Mouse (Mus musculus): ENCODE results near the gene Cep85l. TPM values are rescaled to one million over a fixed set of nuclear protein-coding genes. Genes with fewer than 3 reads are reported as not detected.

Gene Cep85l
- polyA plus RNA-seq, 1 experiment from 2014 or later = 11.6 TPM

DNA sequence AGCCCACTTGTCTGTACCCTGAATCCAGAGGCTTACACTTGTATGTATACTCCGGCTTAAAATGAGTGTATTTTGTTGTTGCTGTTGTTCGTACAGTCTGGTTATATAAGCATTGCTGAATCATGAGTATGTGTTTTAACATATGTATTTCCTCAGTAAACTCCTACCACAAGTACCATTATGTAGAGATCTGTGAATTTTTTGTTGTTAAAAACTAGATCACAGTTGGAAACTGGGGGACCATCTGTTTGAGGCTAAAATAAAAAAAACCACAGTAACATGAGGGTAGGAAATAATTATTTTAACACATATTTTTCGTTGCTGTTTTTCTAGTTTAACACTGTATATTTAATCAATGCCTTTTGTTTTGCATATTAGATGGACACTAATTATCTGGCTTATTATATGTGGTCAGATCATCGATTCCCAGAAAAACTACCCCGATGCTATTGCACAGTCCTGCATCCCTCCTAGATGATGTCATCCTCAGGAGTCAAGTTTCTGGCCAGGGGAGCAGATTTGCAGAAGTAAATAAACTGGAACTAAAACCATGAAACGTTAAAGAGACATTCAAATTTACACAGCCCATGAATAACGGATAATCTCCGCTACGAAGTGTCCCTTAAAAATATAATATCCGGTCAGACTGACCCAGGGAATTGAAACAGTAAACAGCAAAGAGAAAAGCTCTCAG is 18.2 kb upstream of the Cep85l start:
- Histone ChIP-seq H3K9ac (peak overlapping the region; percentile 17), H3K36me3 (ENCODE audit: insufficient read depth) (no peaks in the 10 kb centered on the region), H3K4me3 (ENCODE audit: low read depth, low read length) (peak overlapping the region; percentile 18), H3K27me3 (ENCODE audit: insufficient read depth, low read length) (no peaks in the 10 kb centered on the region), H3K27ac (ENCODE audit: low read depth) (peak overlapping the region; percentile 83), H3K9me3 (ENCODE audit: low read depth, low read length) (no peaks in the 10 kb centered on the region), H3K4me1 (ENCODE audit: insufficient read depth) (no peaks in the 10 kb centered on the region), H3K4me2 (peak overlapping the region; percentile 47)
- TF ChIP-seq CTCF (IDR thresholded peaks at IDR 0.05; ENCODE audit: low read depth) = no peak
- 37% methylated on average over 10 of the region's 10 CpGs for WGBS
- ATAC-seq (ENCODE audit: insufficient read depth) (peak; percentile 72), DNase-seq (peak; percentile 3)

DNA sequence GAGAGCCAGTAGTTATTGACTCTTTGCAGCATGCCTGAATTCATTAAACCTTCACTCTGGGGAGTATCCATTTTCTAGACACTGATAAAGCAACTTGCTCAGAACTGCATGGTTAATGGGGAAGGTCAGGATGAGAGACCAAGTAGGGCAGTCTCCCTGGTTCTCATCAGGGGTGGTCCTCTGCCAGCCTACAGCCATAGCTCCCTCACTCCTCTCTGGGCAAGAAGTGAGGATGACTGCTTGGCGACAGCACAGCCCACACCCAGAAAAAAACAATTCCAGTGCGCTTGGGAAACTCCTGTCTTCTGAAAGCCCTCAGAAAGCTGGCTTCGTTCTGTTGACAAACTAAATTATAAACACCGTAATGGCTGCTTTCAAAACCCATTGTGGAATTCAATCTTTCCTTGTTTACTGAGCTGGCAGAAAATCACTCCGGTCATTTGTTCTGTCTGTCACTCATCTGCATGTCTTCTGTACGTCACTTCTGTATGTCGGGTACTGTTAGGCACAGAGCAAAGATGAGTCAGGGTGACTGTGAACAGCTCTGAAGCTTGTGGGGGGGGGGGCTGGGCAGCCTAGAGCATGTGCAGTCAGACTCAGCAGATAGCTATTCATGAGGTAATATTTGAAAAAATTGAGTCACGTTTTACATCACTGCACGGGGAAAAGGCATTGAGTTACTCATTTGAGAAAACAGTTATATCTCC is 15.3 kb upstream of the Cep85l start:
- Histone ChIP-seq H3K9me3 (ENCODE audit: low read depth, low read length) (no peaks in the 10 kb centered on the region), H3K4me1 (ENCODE audit: insufficient read depth) (no peaks in the 10 kb centered on the region), H3K27me3 (ENCODE audit: insufficient read depth, low read length) (no peaks in the 10 kb centered on the region), H3K36me3 (ENCODE audit: insufficient read depth) (no peaks in the 10 kb centered on the region), H3K4me3 (ENCODE audit: low read depth, low read length) (no peak overlapping the region), H3K4me2 (no peak overlapping the region), H3K27ac (ENCODE audit: low read depth) (no peak overlapping the region), H3K9ac (no peak overlapping the region)
- WGBS = 52% methylated on average over 9 of the region's 9 CpGs
- TF ChIP-seq CTCF (IDR thresholded peaks at IDR 0.05; ENCODE audit: low read depth) = no peak
- peak; percentile 43 for DNase-seq
- no peak for ATAC-seq (ENCODE audit: insufficient read depth)

- Histone ChIP-seq H3K9ac (no peak overlapping the region), H3K9me3 (ENCODE audit: low read depth, low read length) (no peaks in the 10 kb centered on the region), H3K27ac (ENCODE audit: low read depth) (no peak overlapping the region), H3K4me2 (no peak overlapping the region), H3K4me1 (ENCODE audit: insufficient read depth) (no peaks in the 10 kb centered on the region), H3K4me3 (ENCODE audit: low read depth, low read length) (no peak overlapping the region), H3K36me3 (ENCODE audit: insufficient read depth) (no peaks in the 10 kb centered on the region), H3K27me3 (ENCODE audit: insufficient read depth, low read length) (no peaks in the 10 kb centered on the region)
- DNase-seq = peak; percentile 23
- no peak for TF ChIP-seq CTCF (IDR thresholded peaks at IDR 0.05; ENCODE audit: low read depth)
- 59% methylated on average over 6 of the region's 6 CpGs for WGBS
- no peak for ATAC-seq (ENCODE audit: insufficient read depth)
Observed at GRCm38 (mm10) chr10:53388227-53388920, 8.6 kb upstream of the Cep85l start.

- Histone ChIP-seq H3K36me3 (ENCODE audit: insufficient read depth) (no peaks in the 10 kb centered on the region), H3K9me3 (ENCODE audit: low read depth, low read length) (no peaks in the 10 kb centered on the region), H3K4me3 (ENCODE audit: low read depth, low read length) (no peak overlapping the region), H3K27ac (ENCODE audit: low read depth) (no peak overlapping the region), H3K4me1 (ENCODE audit: insufficient read depth) (no peaks in the 10 kb centered on the region), H3K4me2 (no peak overlapping the region), H3K9ac (no peak overlapping the region), H3K27me3 (ENCODE audit: insufficient read depth, low read length) (no peaks in the 10 kb centered on the region)
- no peak for DNase-seq
- WGBS = 70% methylated on average over 5 of the region's 5 CpGs
- TF ChIP-seq CTCF (IDR thresholded peaks at IDR 0.05; ENCODE audit: low read depth) = no peak
- ATAC-seq (ENCODE audit: insufficient read depth) = no peak
Observed at GRCm38 (mm10) chr10:53385438-53385837, 5.7 kb upstream of the Cep85l start.

DNA sequence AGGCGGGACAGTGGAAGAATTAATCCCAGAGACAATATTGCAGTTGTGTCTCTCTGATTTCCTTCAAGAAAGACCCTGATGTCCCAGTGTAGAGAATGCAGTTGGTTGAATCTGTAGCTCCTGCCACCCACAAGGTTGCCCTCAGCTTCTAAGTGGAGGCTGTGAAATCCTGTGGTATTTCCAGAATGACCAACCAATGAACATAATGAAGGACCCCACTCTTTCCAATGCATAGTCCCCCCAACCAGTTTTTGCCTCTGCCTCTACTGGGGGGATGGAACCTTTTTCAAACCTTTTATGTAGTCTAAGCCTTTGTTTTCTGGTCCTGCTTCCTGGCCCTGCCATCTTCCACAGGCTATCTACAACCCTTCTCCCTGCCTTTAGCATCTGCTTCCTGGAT is 5.1 kb upstream of the Cep85l start:
- H3K27me3 ChIP-seq (ENCODE audit: insufficient read depth, low read length) = no peaks in the 10 kb centered on the region
- TF ChIP-seq CTCF (IDR thresholded peaks at IDR 0.05; ENCODE audit: low read depth) = no peak
- H3K4me3 ChIP-seq (ENCODE audit: low read depth, low read length) = no peak overlapping the region
- no peaks in the 10 kb centered on the region for H3K36me3 ChIP-seq (ENCODE audit: insufficient read depth)
- H3K4me1 ChIP-seq (ENCODE audit: insufficient read depth) = 0 out of 2 replicates have a peak, but pooled peaks cover 3% of the 10 kb centered on the region
- WGBS = 79% methylated on average over 1 of the region's 1 CpGs
- ATAC-seq (ENCODE audit: insufficient read depth) (no peak), DNase-seq (no peak)
- H3K9ac ChIP-seq = no peak overlapping the region
- no peaks in the 10 kb centered on the region for H3K9me3 ChIP-seq (ENCODE audit: low read depth, low read length)
- no peak overlapping the region for H3K27ac ChIP-seq (ENCODE audit: low read depth)
- H3K4me2 ChIP-seq = no peak overlapping the region

DNA sequence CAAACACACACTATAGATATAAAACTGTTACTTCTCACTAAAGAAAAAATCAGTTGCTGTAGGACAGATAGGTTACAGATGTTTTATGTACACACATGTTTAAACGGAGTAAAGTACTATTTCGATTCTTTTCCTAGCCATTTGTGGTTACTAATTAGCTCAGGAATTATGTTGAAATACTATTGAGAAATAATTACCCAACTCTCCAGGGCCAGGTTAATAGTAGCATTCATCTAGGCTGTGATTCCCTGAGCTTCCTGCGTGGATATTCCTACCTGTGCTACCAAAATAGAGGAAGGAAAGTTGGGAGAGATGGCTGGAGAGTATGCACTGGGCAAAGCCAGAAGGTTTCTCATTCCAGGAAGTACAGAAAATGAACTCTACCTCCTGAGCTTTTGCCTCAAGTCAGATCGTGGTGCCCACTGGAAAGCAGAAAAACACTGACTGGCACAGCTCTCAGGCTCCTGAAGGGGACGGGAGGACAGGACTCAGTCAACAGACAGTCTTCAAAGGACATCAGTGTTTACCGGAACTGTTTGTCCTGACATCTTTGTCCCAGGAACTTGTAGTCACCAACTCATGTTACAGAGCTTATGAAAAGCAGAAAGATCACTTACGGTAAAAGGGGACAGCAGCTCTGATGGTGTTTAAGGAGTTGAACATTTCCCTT is 3.1 kb upstream of the Cep85l start:
- TF ChIP-seq CTCF (IDR thresholded peaks at IDR 0.05; ENCODE audit: low read depth) = no peak
- no peaks in the 10 kb centered on the region for H3K27me3 ChIP-seq (ENCODE audit: insufficient read depth, low read length)

More for the DNA sequence above, 3.1 kb upstream of the Cep85l start:
- ATAC-seq (ENCODE audit: insufficient read depth) (no peak), DNase-seq (no peak)
- no peaks in the 10 kb centered on the region for H3K9me3 ChIP-seq (ENCODE audit: low read depth, low read length)
- no peak overlapping the region for H3K4me2 ChIP-seq
- no peak overlapping the region for H3K9ac ChIP-seq
- H3K4me3 ChIP-seq (ENCODE audit: low read depth, low read length) = no peak overlapping the region
- no peak overlapping the region for H3K27ac ChIP-seq (ENCODE audit: low read depth)
- H3K4me1 ChIP-seq (ENCODE audit: insufficient read depth) = 0 out of 2 replicates have a peak, but pooled peaks cover 4% of the 10 kb centered on the region
- 59% methylated on average over 7 of the region's 7 CpGs for WGBS
- H3K36me3 ChIP-seq (ENCODE audit: insufficient read depth) = no peaks in the 10 kb centered on the region
